Mouse (Mus musculus): Measurements from ENCODE around the gene Fxyd2. TPM values are rescaled to one million over a fixed set of nuclear protein-coding genes. Genes with fewer than 3 reads are reported as not detected.

Fxyd2 gene
- polyA plus RNA-seq, 1 experiment from 2014 or later, result 451 TPM

DNA sequence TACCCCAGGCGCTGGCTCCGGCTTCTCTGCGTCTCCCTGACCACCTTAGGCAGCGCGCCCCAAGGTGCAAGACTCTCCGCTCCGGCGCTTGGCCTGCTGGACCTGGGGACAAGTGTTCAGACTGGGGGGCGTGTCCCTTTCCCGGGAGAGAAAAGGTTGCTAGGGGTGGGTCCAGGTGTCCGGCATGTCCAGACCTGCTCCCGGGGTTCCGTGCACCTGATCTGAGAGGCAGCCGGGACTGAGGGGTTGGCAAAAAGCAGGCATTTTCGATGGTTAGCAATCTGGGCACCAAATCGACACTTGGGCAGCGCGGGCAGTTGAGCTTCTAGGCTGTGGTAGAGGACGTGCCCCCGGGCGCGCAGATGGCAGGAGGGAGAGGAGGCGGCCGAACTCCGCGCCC is 31.7 kb downstream of the Fxyd2 start:
- H3K36me3 ChIP-seq, result no peaks in the 10 kb centered on the region
- H3K9me3 ChIP-seq (replicated peaks), result no peaks in the 10 kb centered on the region
- peaks cover 66% of the 10 kb centered on the region for H3K27me3 ChIP-seq
- no peak; the same call in 1 of the 2 replicates for ATAC-seq (replicated peaks; ENCODE audit: low FRiP score)
- H3K27ac ChIP-seq, result no peak overlapping the region
- peaks cover 18% of the 10 kb centered on the region for H3K4me1 ChIP-seq
- 2% methylated on average over 26 of the region's 26 CpGs for WGBS
- peak overlapping the region; percentile 80 for H3K4me2 ChIP-seq
- 0 out of 2 replicates have a peak overlapping the region, but pooled peaks have one; percentile 8 for H3K9ac ChIP-seq
- H3K4me3 ChIP-seq (replicated peaks), result peak overlapping the region; percentile 44

- 73% methylated on average over 12 of the region's 12 CpGs for WGBS
- no peak for ATAC-seq (replicated peaks; ENCODE audit: low FRiP score)
- Histone ChIP-seq H3K4me3 (replicated peaks) (no peak overlapping the region), H3K27ac (no peak overlapping the region), H3K9ac (no peak overlapping the region), H3K4me2 (no peak overlapping the region), H3K4me1 (peaks cover 18% of the 10 kb centered on the region), H3K9me3 (replicated peaks) (no peaks in the 10 kb centered on the region), H3K27me3 (peaks cover 60% of the 10 kb centered on the region), H3K36me3 (no peaks in the 10 kb centered on the region)
Observed at GRCm38 (mm10) chr9:45432639-45433038, 33.2 kb downstream of the Fxyd2 start.

DNA sequence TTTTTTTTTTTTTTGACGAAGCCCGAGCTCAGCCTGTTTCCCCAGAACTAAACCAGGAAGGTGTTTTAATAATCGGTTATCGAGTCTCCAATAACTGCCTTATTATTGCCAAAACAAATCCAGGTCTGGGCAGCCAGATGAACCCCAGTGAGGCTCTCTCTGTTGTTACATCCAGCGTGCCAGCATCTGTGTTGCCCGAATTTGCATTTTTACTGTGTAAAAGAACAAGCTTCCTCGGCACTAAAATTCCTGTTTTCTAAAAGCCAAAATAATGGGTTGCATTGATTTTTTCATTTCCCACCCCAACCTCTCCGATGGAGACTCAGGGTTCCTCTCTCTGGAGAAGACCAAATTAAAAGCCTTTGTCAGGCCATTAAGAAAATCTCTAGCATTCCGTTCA is 33.6 kb downstream of the Fxyd2 start:
- ATAC-seq (replicated peaks; ENCODE audit: low FRiP score), result no peak
- H3K4me1 ChIP-seq, result peaks cover 18% of the 10 kb centered on the region
- WGBS, result 84% methylated on average over 9 of the region's 9 CpGs

DNA sequence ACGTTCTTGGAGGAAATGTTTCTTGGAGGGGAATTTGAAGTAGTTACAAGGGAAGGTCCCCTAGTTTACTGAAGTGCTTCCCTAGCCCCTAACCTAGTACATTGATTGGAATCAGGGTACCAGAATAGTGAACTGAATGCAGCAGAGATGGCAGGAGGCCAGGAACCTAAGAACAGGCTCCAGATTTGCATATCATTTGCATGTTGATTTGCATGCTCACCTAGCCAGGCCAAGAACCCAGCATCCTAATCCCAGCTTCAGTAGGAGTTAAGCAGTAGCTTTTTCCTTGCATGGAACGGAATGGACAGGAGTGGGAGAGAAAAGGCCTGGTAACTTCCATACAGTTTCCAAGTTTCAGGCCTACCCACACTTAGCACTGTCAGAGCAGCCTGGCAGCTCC is 34.7 kb downstream of the Fxyd2 start:
- no peak overlapping the region for H3K9ac ChIP-seq
- H3K36me3 ChIP-seq, result no peaks in the 10 kb centered on the region
- 85% methylated on average over 2 of the region's 2 CpGs for WGBS
- no peak overlapping the region for H3K4me3 ChIP-seq (replicated peaks)
- ATAC-seq (replicated peaks; ENCODE audit: low FRiP score), result no peak
- H3K27ac ChIP-seq, result no peak overlapping the region
- no peaks in the 10 kb centered on the region for H3K9me3 ChIP-seq (replicated peaks)
- peaks cover 53% of the 10 kb centered on the region for H3K27me3 ChIP-seq
- H3K4me1 ChIP-seq, result peaks cover 18% of the 10 kb centered on the region
- H3K4me2 ChIP-seq, result no peak overlapping the region

More for the DNA sequence above, 33.6 kb downstream of the Fxyd2 start:
- no peaks in the 10 kb centered on the region for H3K9me3 ChIP-seq (replicated peaks)
- H3K4me3 ChIP-seq (replicated peaks), result no peak overlapping the region
- H3K27me3 ChIP-seq, result peaks cover 57% of the 10 kb centered on the region
- H3K36me3 ChIP-seq, result no peaks in the 10 kb centered on the region
- H3K4me2 ChIP-seq, result no peak overlapping the region
- H3K9ac ChIP-seq, result no peak overlapping the region
- no peak overlapping the region for H3K27ac ChIP-seq

GRCm38 (mm10) chr9:45439025-45439424 is 39.6 kb downstream of the Fxyd2 start:
- Histone ChIP-seq H3K27me3 (peaks cover 14% of the 10 kb centered on the region), H3K4me2 (no peak overlapping the region), H3K27ac (no peak overlapping the region), H3K9ac (no peak overlapping the region), H3K36me3 (no peaks in the 10 kb centered on the region), H3K4me3 (replicated peaks) (no peak overlapping the region), H3K4me1 (no peaks in the 10 kb centered on the region), H3K9me3 (replicated peaks) (no peaks in the 10 kb centered on the region)
- WGBS, result 75% methylated on average over 4 of the region's 4 CpGs
- no peak for ATAC-seq (replicated peaks; ENCODE audit: low FRiP score)

GRCm38 (mm10) chr9:45440083-45440784 is 40.8 kb downstream of the Fxyd2 start:
- ATAC-seq (replicated peaks; ENCODE audit: low FRiP score), result no peak
- Histone ChIP-seq H3K4me1 (no peaks in the 10 kb centered on the region), H3K27me3 (peaks cover 14% of the 10 kb centered on the region), H3K27ac (no peak overlapping the region), H3K9me3 (replicated peaks) (no peaks in the 10 kb centered on the region), H3K36me3 (no peaks in the 10 kb centered on the region), H3K9ac (no peak overlapping the region), H3K4me3 (replicated peaks) (no peak overlapping the region), H3K4me2 (no peak overlapping the region)
- WGBS, result 74% methylated on average over 16 of the region's 16 CpGs

DNA sequence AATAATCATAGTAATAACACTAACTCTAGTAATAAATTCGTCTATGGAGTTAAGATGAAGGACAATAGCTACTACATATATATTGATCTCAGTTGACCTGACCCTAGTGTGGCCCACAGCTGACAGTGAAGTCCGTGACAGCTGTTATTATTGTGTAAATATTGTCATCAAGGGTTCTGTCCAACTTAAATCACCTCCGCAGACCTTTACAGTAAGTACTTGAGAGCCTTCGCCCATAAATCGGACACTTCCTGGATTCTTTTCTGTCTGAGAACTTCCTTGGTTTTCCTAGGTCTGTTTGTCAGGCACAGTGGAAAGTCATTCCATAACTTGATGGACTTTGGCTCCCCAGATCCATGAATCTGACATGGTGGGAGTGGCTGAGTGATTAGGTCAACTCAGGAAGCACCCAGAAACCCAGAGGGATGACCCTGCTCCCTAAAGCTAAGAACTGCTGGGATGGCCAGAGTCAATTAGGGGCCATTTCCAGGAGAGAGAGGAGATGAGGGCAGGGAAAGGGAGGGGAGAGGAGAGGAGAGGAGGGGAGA is 44.9 kb downstream of the Fxyd2 start:
- Histone ChIP-seq H3K4me2 (no peak overlapping the region), H3K9ac (no peak overlapping the region), H3K36me3 (no peaks in the 10 kb centered on the region), H3K27ac (no peak overlapping the region), H3K27me3 (peaks cover 22% of the 10 kb centered on the region), H3K4me1 (no peaks in the 10 kb centered on the region), H3K9me3 (replicated peaks) (no peaks in the 10 kb centered on the region), H3K4me3 (replicated peaks) (no peak overlapping the region)
- no peak for ATAC-seq (replicated peaks; ENCODE audit: low FRiP score)
- 66% methylated on average over 5 of the region's 5 CpGs for WGBS

GRCm38 (mm10) chr9:45449658-45450057 is 50.2 kb downstream of the Fxyd2 start:
- WGBS, result 84% methylated on average over 4 of the region's 4 CpGs
- Histone ChIP-seq H3K9ac (no peak overlapping the region), H3K27me3 (peaks cover 23% of the 10 kb centered on the region), H3K4me2 (no peak overlapping the region), H3K36me3 (no peaks in the 10 kb centered on the region), H3K9me3 (replicated peaks) (no peaks in the 10 kb centered on the region), H3K4me1 (no peaks in the 10 kb centered on the region), H3K4me3 (replicated peaks) (no peak overlapping the region), H3K27ac (no peak overlapping the region)
- ATAC-seq (replicated peaks; ENCODE audit: low FRiP score), result no peak

GRCm38 (mm10) chr9:45451346-45451745 is 51.9 kb downstream of the Fxyd2 start:
- Histone ChIP-seq H3K4me1 (no peaks in the 10 kb centered on the region), H3K27me3 (peaks cover 23% of the 10 kb centered on the region), H3K9me3 (replicated peaks) (no peaks in the 10 kb centered on the region), H3K4me3 (replicated peaks) (no peak overlapping the region), H3K9ac (no peak overlapping the region), H3K27ac (no peak overlapping the region), H3K4me2 (no peak overlapping the region), H3K36me3 (no peaks in the 10 kb centered on the region)
- 91% methylated on average over 4 of the region's 4 CpGs for WGBS
- ATAC-seq (replicated peaks; ENCODE audit: low FRiP score), result no peak

- no peak overlapping the region for H3K4me2 ChIP-seq
- H3K9ac ChIP-seq, result no peak overlapping the region
- H3K27me3 ChIP-seq, result peaks cover 12% of the 10 kb centered on the region; the same call in 1 of the 2 replicates
- H3K4me1 ChIP-seq, result no peaks in the 10 kb centered on the region
- ATAC-seq (replicated peaks; ENCODE audit: low FRiP score), result no peak
- no peaks in the 10 kb centered on the region for H3K9me3 ChIP-seq (replicated peaks)
- H3K36me3 ChIP-seq, result no peaks in the 10 kb centered on the region
- no peak overlapping the region for H3K4me3 ChIP-seq (replicated peaks)
- WGBS, result 84% methylated on average over 10 of the region's 10 CpGs
- no peak overlapping the region for H3K27ac ChIP-seq
Observed at GRCm38 (mm10) chr9:45454032-45454431, 54.6 kb downstream of the Fxyd2 start.

GRCm38 (mm10) chr9:45454889-45455610 is 55.6 kb downstream of the Fxyd2 start:
- no peak for ATAC-seq (replicated peaks; ENCODE audit: low FRiP score)
- Histone ChIP-seq H3K27ac (no peak overlapping the region), H3K4me3 (replicated peaks) (no peak overlapping the region), H3K4me2 (no peak overlapping the region), H3K36me3 (no peaks in the 10 kb centered on the region), H3K27me3 (peaks cover 12% of the 10 kb centered on the region; the same call in 1 of the 2 replicates), H3K9me3 (replicated peaks) (no peaks in the 10 kb centered on the region), H3K4me1 (no peaks in the 10 kb centered on the region), H3K9ac (no peak overlapping the region)
- 67% methylated on average over 8 of the region's 8 CpGs for WGBS

DNA sequence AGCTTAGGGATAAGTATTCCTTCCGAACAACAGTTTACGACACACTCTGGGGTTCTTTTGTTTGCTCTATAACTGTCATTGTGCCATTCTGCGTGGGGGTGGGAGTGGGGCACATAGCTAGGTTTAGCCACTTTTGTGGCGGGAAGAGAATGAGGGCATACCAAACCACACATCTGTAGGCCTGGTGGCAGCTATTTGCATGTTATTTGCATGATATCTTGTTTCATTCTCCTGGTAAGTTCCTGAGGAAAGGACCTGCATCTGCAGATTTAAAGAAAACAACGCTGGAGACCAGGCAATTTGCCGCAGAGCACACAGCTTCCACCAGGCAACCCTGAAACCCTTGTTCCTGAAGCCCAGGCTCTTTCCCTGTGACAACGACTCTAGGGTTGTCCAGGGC is 57.7 kb downstream of the Fxyd2 start:
- WGBS, result 31% methylated on average over 7 of the region's 7 CpGs
- Histone ChIP-seq H3K9me3 (replicated peaks) (no peaks in the 10 kb centered on the region), H3K27ac (no peak overlapping the region), H3K4me2 (no peak overlapping the region), H3K36me3 (no peaks in the 10 kb centered on the region), H3K27me3 (peaks cover 12% of the 10 kb centered on the region; the same call in 1 of the 2 replicates), H3K9ac (no peak overlapping the region), H3K4me1 (no peaks in the 10 kb centered on the region), H3K4me3 (replicated peaks) (no peak overlapping the region)
- ATAC-seq (replicated peaks; ENCODE audit: low FRiP score), result no peak

Measured in kidney, embryonic 15.5 days (tissue).